7 mouse cellular contexts compared by ENCODE assay signal in genomic region chr7:99384101-99384611, GRCm38 (mm10). TPM values are rescaled to one million over a fixed set of nuclear protein-coding genes. Genes with fewer than 3 reads are reported as not detected.
A peak's percentile ranks its signal among the peaks of the same experiment; 100 is the strongest.
DNase-seq lines count a peak whose midpoint lies in the region; ATAC-seq and TF ChIP-seq lines count a peak whose summit lies in the region.

No protein-coding gene starts in this region.

- peak; percentile 33 for TF ChIP-seq CTCF in heart, adult 2 months (IDR thresholded peaks at IDR 0.05)

- intact Hi-C loops in heart, adult 2 months (cut with DNase I): loop anchor here (1.0 kb wide), 1 partner anchor 29 kb away; no protein-coding TSS in a partner anchor

- peak; percentile 46 to 49 for DNase-seq in heart, adult 2 months
- DNase-seq in kidney, adult 18-20 months: peak; percentile 34
- peak; percentile 67 for DNase-seq in lung, postnatal 36 days
- DNase-seq in layer of hippocampus, postnatal 25 days (ENCODE audit: extremely low spot score in 1 of 2, low spot score in 1 of 2): no peak
- no peak for DNase-seq in thymus, postnatal 4 days

- 0 out of 2 replicates have a peak, but pooled peaks have one; percentile 28 for TF ChIP-seq POLR2A in heart, adult 2 months (IDR thresholded peaks at IDR 0.05; ENCODE audit: insufficient read depth, low read depth, low read length)

- no peak for ATAC-seq in embryonic facial prominence, embryonic 15.5 days (ENCODE audit: insufficient number of reproducible peaks, low FRiP score, low TSS enrichment, low read depth)
- no peak for ATAC-seq in megakaryocyte-erythroid progenitor cell, adult 5-6 weeks (replicated peaks; ENCODE audit: low FRiP score, low TSS enrichment, poor library complexity, severe bottlenecking)

- no peak overlapping the region for H3K4me3 ChIP-seq in embryonic facial prominence, embryonic 15.5 days (replicated peaks)
- H3K4me3 ChIP-seq in heart, adult 2 months: peak overlapping the region; percentile 92

- no peak overlapping the region for H3K9ac ChIP-seq in embryonic facial prominence, embryonic 15.5 days
- peak overlapping the region; percentile 10; the same call in 1 of the 2 replicates for H3K9ac ChIP-seq in heart, adult 2 months (ENCODE audit: low read depth, low read length)

- no peaks in the 10 kb centered on the region for H3K36me3 ChIP-seq in embryonic facial prominence, embryonic 15.5 days
- H3K36me3 ChIP-seq in heart, adult 2 months (ENCODE audit: control insufficient read depth, insufficient read depth, low read length): no peaks in the 10 kb centered on the region

- no peaks in the 10 kb centered on the region for H3K9me3 ChIP-seq in embryonic facial prominence, embryonic 15.5 days (replicated peaks)

- H3K4me1 ChIP-seq in embryonic facial prominence, embryonic 15.5 days: peaks cover 45% of the 10 kb centered on the region
- peaks cover 25% of the 10 kb centered on the region for H3K4me1 ChIP-seq in heart, adult 2 months (ENCODE audit: control insufficient read depth, insufficient read depth, low read length)

- 0 out of 2 replicates have a peak overlapping the region, but pooled peaks have one; percentile 96 for H3K4me2 ChIP-seq in embryonic facial prominence, embryonic 15.5 days (replicated peaks)

- no peaks in the 10 kb centered on the region for H3K27me3 ChIP-seq in embryonic facial prominence, embryonic 15.5 days
- no peaks in the 10 kb centered on the region for H3K27me3 ChIP-seq in heart, adult 2 months (ENCODE audit: control insufficient read depth, insufficient read depth, low read length)

- no peaks in the 10 kb centered on the region for H3K79me2 ChIP-seq in heart, adult 2 months (replicated peaks; ENCODE audit: control insufficient read depth, insufficient read depth, low read length)

- 0 out of 2 replicates have a peak overlapping the region, but pooled peaks have one; percentile 5 for H3K27ac ChIP-seq in embryonic facial prominence, embryonic 15.5 days (replicated peaks)
- peak overlapping the region; percentile 92 for H3K27ac ChIP-seq in heart, adult 2 months

- WGBS in embryonic facial prominence, embryonic 15.5 days: 34% methylated on average over 4 of the region's 4 CpGs
- 25% methylated on average over 4 of the region's 4 CpGs for WGBS in heart, adult 2 months

- 0 out of 2 replicates have a peak, but pooled peaks have one; percentile 40 for TF ChIP-seq EP300 in heart, adult 2 months (IDR thresholded peaks at IDR 0.05; ENCODE audit: insufficient read depth, low read depth, low read length)

RNA-seq across cellular contexts. Expression of gene Gdpd5, which starts 2.9 kb away (rescaled TPM):
- 15.1 and 17.5 TPM in 2 replicates for polyA plus RNA-seq in embryonic facial prominence, embryonic 15.5 days (2015; fragmentation: Nextera tagmentation; extraction: Ambion mirVana)
- 10 to 100 TPM; 21.5 to 26.3 TPM for total RNA-seq in heart, adult 2 months (2021)
- polyA plus RNA-seq in heart, adult 2 months (2012; rRNA removed): 30.7 and 32.2 TPM in 2 replicates
- total RNA-seq in layer of hippocampus, postnatal 25 days (2021): 10 to 100 TPM; 20.3 to 26.2 TPM
- total RNA-seq in megakaryocyte-erythroid progenitor cell, adult 5-6 weeks (2014; fragmentation: Nextera tagmentation): 0.30 TPM in 1 of 2 replicates, not detected in the other
- 0.14 TPM in 1 of 2 replicates, not detected in the other for total RNA-seq in megakaryocyte-erythroid progenitor cell, adult 5-6 weeks (2017)

RNA-seq across cellular contexts. Expression of gene Serpinh1, which starts 31.1 kb away (rescaled TPM):
- 2,130 and 2,205 TPM in 2 replicates for polyA plus RNA-seq in embryonic facial prominence, embryonic 15.5 days (2015; fragmentation: Nextera tagmentation; extraction: Ambion mirVana)
- total RNA-seq in heart, adult 2 months (2021): 100 to 1,000 TPM; 214 to 275 TPM
- 193 and 266 TPM in 2 replicates for polyA plus RNA-seq in heart, adult 2 months (2012; rRNA removed)
- total RNA-seq in layer of hippocampus, postnatal 25 days (2021): 10 to 100 TPM; 29.1 to 30.3 TPM
- total RNA-seq in megakaryocyte-erythroid progenitor cell, adult 5-6 weeks (2014; fragmentation: Nextera tagmentation): not detected in 2 replicates
- not detected in 2 replicates for total RNA-seq in megakaryocyte-erythroid progenitor cell, adult 5-6 weeks (2017)

Comparison
In these comparisons a context has a peak if more than half of its experiments do, and no peak if none do; other contexts are left out.
1. DNase-seq: peak in heart, adult 2 months (2 of 2), kidney, adult 18-20 months (single experiment) and lung, postnatal 36 days (single experiment); none in layer of hippocampus, postnatal 25 days (0 of 2) and thymus, postnatal 4 days (single experiment).
2. RNA of gene Gdpd5, which starts 2.9 kb away (total RNA-seq): 21.5 to 26.3 TPM in heart, adult 2 months and 20.3 to 26.2 TPM in layer of hippocampus, postnatal 25 days; 0.14 to 0.30 TPM in megakaryocyte-erythroid progenitor cell, adult 5-6 weeks; every median in the first group is over 10 times any median in the second.
3. RNA of gene Serpinh1, which starts 31.1 kb away (total RNA-seq): 214 to 275 TPM in heart, adult 2 months and 29.1 to 30.3 TPM in layer of hippocampus, postnatal 25 days; not detected in megakaryocyte-erythroid progenitor cell, adult 5-6 weeks; every median in the first group is over 10 times any median in the second.